31 mouse cellular contexts compared by ENCODE assay signal in genomic region chr3:98859576-98859975, GRCm38 (mm10). TPM values are rescaled to one million over a fixed set of nuclear protein-coding genes. Genes with fewer than 3 reads are reported as not detected.
DNase-seq lines count a peak whose midpoint lies in the region; ATAC-seq and TF ChIP-seq lines count a peak whose summit lies in the region.
"Had no signal": no experiment of that assay in that cellular context is flagged by ENCODE, and none has a peak within 500 bp of the region (broad histone marks: within the 10 kb centered on the region; RNA-seq: fewer than 3 reads in every experiment).

Gene Hsd3b1, minus strand, starts transcription at chr3:98859794.

- no peaks in the 10 kb centered on the region for H3K36me3 ChIP-seq in heart, embryonic 10.5 days
- H3K36me3 ChIP-seq in intestine, embryonic 15.5 days: no peaks in the 10 kb centered on the region
- H3K36me3 ChIP-seq in liver, embryonic 14.5 days (replicated peaks; ENCODE audit: control insufficient read depth, insufficient read depth, low read depth): no peaks in the 10 kb centered on the region
- no peaks in the 10 kb centered on the region for H3K36me3 ChIP-seq in forebrain, embryonic 12.5 days (replicated peaks)
- H3K36me3 ChIP-seq: forebrain, embryonic 15.5 days; heart, embryonic 12.5 days; hindbrain, embryonic 10.5 days; limb, embryonic 12.5 days; midbrain, embryonic 12.5 days had no signal

- ATAC-seq in intestine, embryonic 15.5 days: 0 out of 2 replicates have a peak, but pooled peaks have one; percentile 44
- ATAC-seq in liver, embryonic 14.5 days (ENCODE audit: insufficient read depth): no peak
- ATAC-seq in forebrain, embryonic 12.5 days (ENCODE audit: low FRiP score): no peak
- ATAC-seq: activated CD4-positive, CD25-positive, alpha-beta regulatory T cell, adult 4 months; forebrain, embryonic 15.5 days; hindbrain, postnatal 0 days had no signal

- H3K4me1 ChIP-seq in heart, embryonic 10.5 days: peaks cover 22% of the 10 kb centered on the region
- 0 out of 2 replicates have a peak, but pooled peaks cover 4% of the 10 kb centered on the region for H3K4me1 ChIP-seq in intestine, embryonic 15.5 days (replicated peaks)
- peaks cover 16 to 42% of the 10 kb centered on the region in 2 experiments for H3K4me1 ChIP-seq in liver, embryonic 14.5 days (replicated peaks; ENCODE audit: control insufficient read depth in 2 of 2, insufficient read depth in 2 of 2, low read length in 1 of 2)
- H3K4me1 ChIP-seq in forebrain, embryonic 12.5 days: no peaks in the 10 kb centered on the region
- H3K4me1 ChIP-seq: forebrain, embryonic 15.5 days; hindbrain, embryonic 10.5 days; limb, embryonic 12.5 days; midbrain, embryonic 12.5 days had no signal

- H3K27ac ChIP-seq in heart, embryonic 10.5 days: peak within 1 kb of the TSS; percentile 10; the same call in 1 of the 2 replicates
- H3K27ac ChIP-seq in intestine, embryonic 15.5 days: no peak within 1 kb of the TSS
- H3K27ac ChIP-seq in liver, embryonic 14.5 days: no peak within 1 kb of the TSS
- no peak within 1 kb of the TSS for H3K27ac ChIP-seq in forebrain, embryonic 12.5 days
- H3K27ac ChIP-seq: forebrain, embryonic 15.5 days; hindbrain, embryonic 10.5 days; hindbrain, postnatal 0 days; layer of hippocampus, adult 2 months; limb, embryonic 12.5 days; midbrain, embryonic 12.5 days had no signal

- H3K9ac ChIP-seq in intestine, embryonic 15.5 days: no peak within 1 kb of the TSS
- H3K9ac ChIP-seq in liver, embryonic 14.5 days (replicated peaks): no peak within 1 kb of the TSS
- H3K9ac ChIP-seq in forebrain, embryonic 12.5 days: no peak within 1 kb of the TSS
- H3K9ac ChIP-seq: forebrain, embryonic 15.5 days; heart, embryonic 12.5 days; limb, embryonic 12.5 days; lung, embryonic 14.5 days; midbrain, embryonic 12.5 days had no signal

- 88% methylated on average over 3 of the region's 3 CpGs for WGBS in heart, embryonic 10.5 days
- WGBS in intestine, embryonic 15.5 days: 68% methylated on average over 3 of the region's 3 CpGs
- 67% methylated on average over 3 of the region's 3 CpGs for WGBS in liver, embryonic 14.5 days (ENCODE audit: insufficient replicate concordance)
- 92% methylated on average over 3 of the region's 3 CpGs for WGBS in forebrain, embryonic 12.5 days

- no peak for DNase-seq in heart, embryonic 10.5 days (ENCODE audit: low spot score)
- DNase-seq in heart, adult 18-20 months: no peak
- no peak for DNase-seq in adrenal gland, adult 8-10 months
- DNase-seq in liver, embryonic 14.5 days (ENCODE audit: low read depth in 3 of 3, low spot score in 3 of 3): no peak
- no peak for DNase-seq in urinary bladder, adult 18-20 months (ENCODE audit: low spot score in 2 of 2)
- no peak for DNase-seq in thymus, adult 18-20 months
- DNase-seq: cerebellum, adult 8-10 months; heart, postnatal 10 days; kidney, adult 2 months; kidney, postnatal 25 days; lung, embryonic 14.5 days; right cerebral cortex, postnatal 25 days had no signal

- H3K9me3 ChIP-seq in heart, embryonic 10.5 days: no peaks in the 10 kb centered on the region
- no peaks in the 10 kb centered on the region for H3K9me3 ChIP-seq in intestine, embryonic 15.5 days
- H3K9me3 ChIP-seq in liver, embryonic 14.5 days (ENCODE audit: control insufficient read depth, low read length): no peaks in the 10 kb centered on the region
- H3K9me3 ChIP-seq in forebrain, embryonic 12.5 days: no peaks in the 10 kb centered on the region
- H3K9me3 ChIP-seq: forebrain, embryonic 15.5 days; heart, embryonic 12.5 days; hindbrain, embryonic 10.5 days; limb, embryonic 12.5 days; midbrain, embryonic 12.5 days had no signal

- TF ChIP-seq EP300 in liver, embryonic 14.5 days (IDR thresholded peaks at IDR 0.05; ENCODE audit: low read depth): no peak

- no peak within 1 kb of the TSS for H3K4me2 ChIP-seq in intestine, embryonic 15.5 days (replicated peaks)
- peak within 1 kb of the TSS; percentile 23 for H3K4me2 ChIP-seq in liver, embryonic 14.5 days (ENCODE audit: low read depth)
- no peak within 1 kb of the TSS for H3K4me2 ChIP-seq in forebrain, embryonic 12.5 days
- H3K4me2 ChIP-seq: forebrain, embryonic 15.5 days; heart, embryonic 12.5 days; limb, embryonic 12.5 days; lung, embryonic 14.5 days; midbrain, embryonic 12.5 days had no signal

- H3K4me3 ChIP-seq in heart, embryonic 10.5 days: no peak within 1 kb of the TSS
- no peak within 1 kb of the TSS for H3K4me3 ChIP-seq in intestine, embryonic 15.5 days (replicated peaks)
- peak within 1 kb of the TSS; percentile 10 to 21; a peak in 3 of 4 replicates for H3K4me3 ChIP-seq in liver, embryonic 14.5 days (ENCODE audit: insufficient read depth in 1 of 2, low read depth in 2 of 2, low read length in 2 of 2)
- no peak within 1 kb of the TSS for H3K4me3 ChIP-seq in forebrain, embryonic 12.5 days (replicated peaks)
- H3K4me3 ChIP-seq: forebrain, embryonic 15.5 days; heart, embryonic 12.5 days; hindbrain, embryonic 10.5 days; layer of hippocampus, adult 2 months; limb, embryonic 12.5 days; midbrain, embryonic 12.5 days had no signal

- TF ChIP-seq CTCF in liver, embryonic 14.5 days (IDR thresholded peaks at IDR 0.05; ENCODE audit: low read depth): no peak

- no peaks in the 10 kb centered on the region; the same call in 1 of the 2 replicates for H3K27me3 ChIP-seq in heart, embryonic 10.5 days (ENCODE audit: insufficient read depth, poor library complexity, severe bottlenecking)
- no peaks in the 10 kb centered on the region for H3K27me3 ChIP-seq in intestine, embryonic 15.5 days (replicated peaks)
- no peaks in the 10 kb centered on the region for H3K27me3 ChIP-seq in liver, embryonic 14.5 days (ENCODE audit: control insufficient read depth, insufficient read depth, low read length)
- no peaks in the 10 kb centered on the region for H3K27me3 ChIP-seq in forebrain, embryonic 12.5 days
- H3K27me3 ChIP-seq: forebrain, embryonic 15.5 days; limb, embryonic 12.5 days; midbrain, embryonic 12.5 days had no signal

RNA-seq across cellular contexts. Expression of gene Hsd3b1, which starts in this region (rescaled TPM):
- 0.70 and 2.3 TPM in 2 replicates for polyA plus RNA-seq in heart, embryonic 10.5 days (2016; fragmentation: Nextera tagmentation; extraction: Ambion mirVana)
- total RNA-seq in heart, adult 18-20 months (2021): not detected
- over 10,000 TPM; 14,159 to 21,140 (median 16,040) TPM for total RNA-seq in adrenal gland, adult 8-10 months (2022)
- polyA plus RNA-seq in intestine, embryonic 15.5 days (2015; fragmentation: Nextera tagmentation; extraction: Ambion mirVana): 1.5 and 17.0 TPM in 2 replicates
- 9.7 and 12.9 TPM in 2 replicates for polyA plus RNA-seq in liver, embryonic 14.5 days (2012; rRNA removed)
- polyA plus RNA-seq in liver, embryonic 14.5 days (2014; fragmentation: Nextera tagmentation; extraction: Ambion mirVana): 15.8 and 16.8 TPM in 2 replicates
- 0.27 and 0.55 TPM in 2 replicates for polyA plus RNA-seq in forebrain, embryonic 12.5 days (2016; fragmentation: Nextera tagmentation; extraction: Ambion mirVana)
- total RNA-seq: granulocyte monocyte progenitor cell, adult 5-6 weeks; heart, postnatal 10 days; layer of hippocampus, adult 2 months; layer of hippocampus, postnatal 25 days; left cerebral cortex, postnatal 14 days; megakaryocyte, adult 5-6 weeks; monocyte, adult 5-6 weeks; neutrophil, adult 5-6 weeks had no signal
- polyA plus RNA-seq: activated CD4-positive, CD25-positive, alpha-beta regulatory T cell, adult 4 months; embryonic facial prominence, embryonic 14.5 days; forebrain, embryonic 15.5 days; hindbrain, postnatal 0 days; lung, embryonic 14.5 days; spleen, adult 2 months; stomach, embryonic 14.5 days had no signal

Comparison
In these comparisons a context has a peak if more than half of its experiments do, and no peak if none do; other contexts are left out.
1. RNA of gene Hsd3b1 (total RNA-seq): 14,159 to 21,140 TPM in adrenal gland, adult 8-10 months; not detected in heart, adult 18-20 months; every median in the first group is over 1,000 times any median in the second.
2. H3K4me3 ChIP-seq: peak in liver, embryonic 14.5 days (2 of 2); none in heart, embryonic 10.5 days (single experiment), intestine, embryonic 15.5 days (single experiment) and forebrain, embryonic 12.5 days (single experiment).